Mouse (Mus musculus) C2C12 (cell line): Measurements from ENCODE around the gene Gbp2b.

Experiments used
- CTCF ChIP-seq: IDR thresholded peaks from one replicate; pipeline ENCODE4 v1.5.1; 2011; ENCODE audit not compliant: control insufficient read depth, insufficient read depth, insufficient read length
- FOSL1 ChIP-seq: IDR thresholded peaks from one replicate; pipeline ENCODE4 v1.8.0; 2011; ENCODE audit warnings: mild to moderate bottlenecking, low read length; ENCODE audit not compliant: poor library complexity, insufficient read depth, severe bottlenecking
- MAX ChIP-seq: IDR thresholded peaks from one replicate; pipeline ENCODE4 v1.6.1; 2011; ENCODE audit warnings: mild to moderate bottlenecking, control low read depth
- MYOD1 ChIP-seq: IDR thresholded peaks from one replicate; pipeline ENCODE4 v1.6.1; 2011; ENCODE audit warnings: low read depth; ENCODE audit not compliant: control insufficient read depth, insufficient read length

DNA sequence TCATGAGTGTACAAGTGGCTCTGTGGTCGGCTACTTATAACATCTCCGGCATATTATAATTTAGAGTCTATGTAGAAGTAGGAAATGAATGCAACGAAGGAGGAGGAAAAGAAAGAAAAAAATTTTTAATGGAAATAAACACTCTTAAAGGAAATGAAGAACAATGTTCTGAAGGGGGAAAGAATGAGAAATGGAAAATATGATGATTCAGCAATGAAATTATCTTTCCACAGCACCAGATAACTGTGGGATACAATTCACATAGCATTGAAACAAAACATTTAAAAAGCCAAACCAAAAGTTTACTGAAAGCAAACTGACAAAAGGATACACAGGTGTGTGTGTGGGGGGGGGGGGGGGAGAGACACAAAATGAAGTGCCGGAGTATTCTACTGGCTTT, 11.6 kb upstream of the Gbp2b start:
- TF ChIP-seq MYOD1 (no peak), CTCF (no peak), FOSL1 (no peak), MAX (no peak)
